Mouse (Mus musculus) neural tube, embryonic 13.5 days (tissue): ENCODE data around the gene Psg23. TPM values are rescaled to one million over a fixed set of nuclear protein-coding genes. Genes with fewer than 3 reads are reported as not detected.
"Not testable (repeated sequence)": the region's sequence is repeated elsewhere in the genome, so short reads cannot be mapped to it uniquely, and the experiment has no call there.

Source experiments
- ATAC-seq: fragments of 200-750 bp; cut with Nextera tagmentation; 2 replicates; pipeline ENCODE4 v1.8.0; 2017; ENCODE audit warnings: low read depth, mild to moderate bottlenecking, moderate TSS enrichment, moderate library complexity
- H3K27ac ChIP-seq: fragments of 300-500 bp; sonication (generic); replicated peaks from 2 replicates; pipeline ENCODE4 v1.5.1; 2015; ENCODE audit warnings: moderate library complexity, mild to moderate bottlenecking, inconsistent platforms
- H3K27me3 ChIP-seq: fragments of 300-500 bp; sonication (generic); 2 replicates; pipeline ENCODE4 v1.6.1; 2015; ENCODE audit warnings: mild to moderate bottlenecking, inconsistent platforms
- H3K36me3 ChIP-seq: fragments of 300-500 bp; sonication (generic); 2 replicates; pipeline ENCODE4 v1.6.1; 2015; ENCODE audit warnings: mild to moderate bottlenecking, inconsistent platforms
- H3K4me1 ChIP-seq: fragments of 300-500 bp; sonication (generic); replicated peaks from 2 replicates; pipeline ENCODE4 v1.6.1; 2015; ENCODE audit warnings: inconsistent platforms
- H3K4me2 ChIP-seq: fragments of 300-500 bp; sonication (generic); 2 replicates; pipeline ENCODE4 v1.6.1; 2015; ENCODE audit warnings: inconsistent platforms, mild to moderate bottlenecking, moderate library complexity
- H3K4me3 ChIP-seq: fragments of 300-500 bp; sonication (generic); 2 replicates; pipeline ENCODE4 v1.5.1; 2015; ENCODE audit warnings: mild to moderate bottlenecking, inconsistent platforms
- H3K9ac ChIP-seq: fragments of 300-500 bp; sonication (generic); 2 replicates; pipeline ENCODE4 v1.6.1; 2015; ENCODE audit warnings: moderate library complexity, mild to moderate bottlenecking, inconsistent platforms
- H3K9me3 ChIP-seq: fragments of 300-500 bp; sonication (generic); 2 replicates; pipeline ENCODE4 v1.6.1; 2016; ENCODE audit warnings: inconsistent platforms
- WGBS: fragments of 180-500 bp; shearing (Covaris S2); methylation state at CpG from one replicate; pipeline ENCODE4 v1.1.7; 2015; 5-methylcytosine and 5-hydroxymethylcytosine counted together
- polyA plus RNA-seq: library from polyadenylated mRNA; unstranded; fragments of >200 nt; fragmentation: Nextera tagmentation; extraction: Ambion mirVana; gene quantifications from 2 replicates; pipeline ENCODE4 v1.2.1, GENCODE M21; 2015

Gene Psg23
- not detected in 2 replicates for polyA plus RNA-seq

DNA sequence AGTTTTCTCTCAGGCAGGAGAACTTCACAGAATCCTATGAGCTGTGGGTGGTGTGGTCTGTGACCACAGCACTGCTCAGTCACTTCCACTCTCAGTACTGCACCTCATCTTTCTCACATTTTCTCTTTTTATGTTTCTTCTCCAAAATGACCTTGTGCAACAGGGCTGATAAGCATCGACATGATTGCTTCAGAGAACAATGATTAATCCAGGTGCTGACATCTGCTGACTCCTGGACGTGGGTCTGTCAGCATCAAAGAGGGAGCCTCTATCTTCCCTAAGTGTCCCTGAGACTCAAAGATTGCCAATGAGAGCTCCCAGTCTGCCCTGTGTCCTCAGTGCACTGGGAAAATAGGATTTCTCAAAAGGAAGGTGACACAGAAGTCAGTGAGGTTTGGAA lies at the start of gene Psg23:
TSS of gene Psg23 (minus strand) at position 101 of the 400 bp plus-strand sequence.
- H3K9me3 ChIP-seq, H3K36me3 ChIP-seq, H3K4me2 ChIP-seq, ATAC-seq, H3K27me3 ChIP-seq, H3K4me3 ChIP-seq, H3K4me1 ChIP-seq, H3K27ac ChIP-seq, H3K9ac ChIP-seq: not testable (repeated sequence)
- WGBS: 67% methylated on average over 2 of the region's 2 CpGs

DNA sequence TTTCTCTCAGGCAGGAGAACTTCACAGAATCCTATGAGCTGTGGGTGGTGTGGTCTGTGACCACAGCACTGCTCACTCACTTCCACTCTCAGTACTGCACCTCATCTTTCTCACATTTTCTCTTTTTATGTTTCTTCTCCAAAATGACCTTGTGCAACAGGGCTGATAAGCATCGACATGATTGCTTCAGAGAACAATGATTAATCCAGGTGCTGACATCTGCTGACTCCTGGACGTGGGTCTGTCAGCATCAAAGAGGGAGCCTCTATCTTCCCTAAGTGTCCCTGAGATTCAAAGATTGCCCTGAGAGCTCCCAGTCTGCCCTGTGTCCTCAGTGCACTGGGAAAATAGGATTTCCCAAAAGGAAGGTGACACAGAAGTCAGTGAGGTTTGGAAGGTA lies 40.3 kb upstream of the Psg23 start, which contains the start of gene Psg21:
TSS of gene Psg21 (minus strand) at position 101 of the 400 bp plus-strand sequence.
- H3K9me3 ChIP-seq, H3K27ac ChIP-seq, H3K9ac ChIP-seq, H3K36me3 ChIP-seq, ATAC-seq, H3K4me2 ChIP-seq, H3K4me3 ChIP-seq, H3K27me3 ChIP-seq, H3K4me1 ChIP-seq: not testable (repeated sequence)
- WGBS: 77% methylated on average over 2 of the region's 2 CpGs

DNA sequence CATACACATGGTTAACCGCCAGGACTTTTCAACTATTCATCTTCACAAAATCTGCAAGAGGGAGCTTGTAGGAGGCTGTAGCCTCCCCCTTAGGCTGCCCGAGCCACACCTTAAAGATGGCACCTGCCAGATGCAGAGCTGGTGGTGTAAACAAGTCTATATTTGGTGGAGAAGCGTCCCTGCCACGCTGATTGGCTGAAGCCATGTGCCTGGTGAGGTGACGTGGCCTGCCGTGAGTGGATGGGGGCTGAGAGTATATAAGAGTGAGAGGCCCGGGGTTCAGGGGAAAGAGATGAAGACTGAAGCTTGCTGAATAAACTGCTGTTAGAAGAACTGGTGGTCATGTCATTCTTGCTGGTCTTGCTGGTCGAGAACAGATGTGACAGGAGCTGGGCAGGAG lies 10.6 kb upstream of the Psg23 start:
- not testable (repeated sequence) for H3K9me3 ChIP-seq, H3K27me3 ChIP-seq, H3K4me3 ChIP-seq, H3K36me3 ChIP-seq, H3K9ac ChIP-seq, H3K27ac ChIP-seq, H3K4me1 ChIP-seq, ATAC-seq, H3K4me2 ChIP-seq
- 83% methylated on average over 8 of the region's 8 CpGs for WGBS

DNA sequence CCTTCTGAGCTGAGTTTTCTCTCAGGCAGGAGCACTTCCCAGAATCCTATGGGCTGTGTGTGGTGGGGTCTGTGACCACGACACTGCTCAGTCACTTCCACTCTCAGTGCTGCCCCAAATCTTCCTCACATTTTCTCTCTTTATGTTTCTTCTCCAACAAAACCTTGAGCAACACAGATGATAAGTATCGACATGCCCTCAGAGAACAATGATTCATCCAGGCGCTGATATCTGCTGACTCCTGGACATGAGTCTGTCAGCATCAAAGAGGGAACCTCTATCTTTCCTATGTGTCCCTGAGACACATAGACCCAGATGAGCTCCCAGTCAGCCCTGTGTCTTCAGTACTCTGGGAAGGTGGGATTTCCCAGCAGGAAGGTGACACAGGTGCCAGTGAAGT lies 49.1 kb downstream of the Psg23 start, which contains the start of gene Psg27:
TSS of gene Psg27 (minus strand) at position 101 of the 400 bp plus-strand sequence.
- Histone ChIP-seq H3K27me3 (no peaks in the 10 kb centered on the region), H3K9me3 (no peaks in the 10 kb centered on the region), H3K36me3 (no peaks in the 10 kb centered on the region), H3K27ac (no peak within 1 kb of the TSS), H3K9ac (no peak within 1 kb of the TSS), H3K4me3 (no peak within 1 kb of the TSS), H3K4me2 (no peak within 1 kb of the TSS), H3K4me1 (no peaks in the 10 kb centered on the region)
- no peak for ATAC-seq
- WGBS: 89% methylated on average over 3 of the region's 3 CpGs

DNA sequence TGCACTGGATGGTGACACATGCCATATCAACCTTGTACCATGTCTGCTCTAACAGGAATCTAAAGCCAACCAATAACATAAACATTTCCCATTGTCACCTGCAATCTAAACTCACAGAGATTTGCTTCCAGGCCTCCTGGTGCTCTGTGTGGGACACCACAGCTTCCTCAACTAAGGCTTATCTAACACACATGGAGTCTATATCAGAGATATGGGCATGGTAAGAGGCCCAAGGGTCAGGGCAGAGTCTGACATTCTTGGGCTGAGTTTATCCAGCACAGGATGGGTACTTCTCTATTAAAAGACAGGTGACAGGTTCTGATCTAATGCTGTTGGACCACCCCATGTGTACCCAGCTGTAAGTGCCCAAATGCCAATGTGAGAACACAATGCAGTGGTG lies 56.5 kb downstream of the Psg23 start:
- no peaks in the 10 kb centered on the region for H3K36me3 ChIP-seq
- 0 out of 2 replicates have a peak, but pooled peaks cover 3% of the 10 kb centered on the region for H3K9me3 ChIP-seq
- ATAC-seq: no peak
- H3K9ac ChIP-seq: no peak overlapping the region
- no peak overlapping the region for H3K4me2 ChIP-seq
- H3K4me1 ChIP-seq: no peaks in the 10 kb centered on the region
- H3K4me3 ChIP-seq: no peak overlapping the region
- H3K27me3 ChIP-seq: no peaks in the 10 kb centered on the region
- H3K27ac ChIP-seq: no peak overlapping the region

Other genes starting within 250 kb of the Psg23 start
- not detected in 2 replicates for gene Psg28, start 184.5 kb downstream of the Psg23 start, polyA plus RNA-seq
- not detected in 2 replicates for gene Psg26, start 132.3 kb downstream of the Psg23 start, polyA plus RNA-seq
- gene Psg25, start 84.2 kb downstream of the Psg23 start, polyA plus RNA-seq: not detected in 2 replicates
- gene Psg27, start 49.2 kb downstream of the Psg23 start, polyA plus RNA-seq: not detected in 2 replicates
- not detected in 2 replicates for gene Psg21, start 40.2 kb upstream of the Psg23 start, polyA plus RNA-seq
- not detected in 2 replicates for gene Psg20, start 69.7 kb upstream of the Psg23 start, polyA plus RNA-seq
- gene Psg22, start 101.6 kb upstream of the Psg23 start, polyA plus RNA-seq: not detected in 2 replicates
- not detected in 2 replicates for gene Psg19, start 182.0 kb upstream of the Psg23 start, polyA plus RNA-seq
- not detected in 2 replicates for gene Psg17, start 205.1 kb upstream of the Psg23 start, polyA plus RNA-seq
- 0.17 and 0.59 TPM in 2 replicates for gene Mill2, start 223.5 kb upstream of the Psg23 start, polyA plus RNA-seq